Mouse (Mus musculus) cerebellum, adult 2 months (tissue): Measurements from ENCODE around the gene Nudcd2. TPM values are rescaled to one million over a fixed set of nuclear protein-coding genes. Genes with fewer than 3 reads are reported as not detected.
"Not testable (repeated sequence)": the region's sequence is repeated elsewhere in the genome, so short reads cannot be mapped to it uniquely, and the experiment has no call there.

Experiments used
- DNase-seq, 2 experiments: peaks; one replicate each; pipeline ENCODE4 v3.0.0; 2021
- H3K27ac ChIP-seq: fragments of 200-500 bp; 2 replicates; pipeline ENCODE4 v1.5.1; 2012; ENCODE audit warnings: low read length, control low read depth, inconsistent platforms; ENCODE audit not compliant: insufficient read depth
- H3K27me3 ChIP-seq: fragments of 200-500 bp; 2 replicates; pipeline ENCODE4 v1.6.1; 2012; ENCODE audit warnings: inconsistent platforms, mild to moderate bottlenecking, low read length, moderate library complexity; ENCODE audit not compliant: control insufficient read depth, insufficient read depth
- H3K4me1 ChIP-seq: fragments of 200-500 bp; 2 replicates; pipeline ENCODE4 v1.6.1; 2011; ENCODE audit warnings: low read length; ENCODE audit not compliant: control insufficient read depth, insufficient read depth
- H3K4me3 ChIP-seq: fragments of 200-500 bp; replicated peaks from 2 replicates; pipeline ENCODE3; 2011; ENCODE audit warnings: mild to moderate bottlenecking, low read depth, low read length, control low read depth; ENCODE audit not compliant: insufficient read depth
- CTCF ChIP-seq: fragments of 200-500 bp; IDR thresholded peaks from 2 replicates; pipeline ENCODE4 v1.5.1; 2011; ENCODE audit warnings: low read depth, mild to moderate bottlenecking, control low read depth, low read length, moderate library complexity, borderline replicate concordance; ENCODE audit not compliant: insufficient read depth
- POLR2A ChIP-seq: fragments of 200-500 bp; IDR thresholded peaks from 2 replicates; pipeline ENCODE4 v1.6.1; 2011; ENCODE audit warnings: low read length, control low read depth, borderline replicate concordance; ENCODE audit not compliant: insufficient read depth
- WGBS: fragments of 180-500 bp; shearing (Covaris S2); methylation state at CpG from one replicate; pipeline ENCODE4 v1.1.7; 2018; 5-methylcytosine and 5-hydroxymethylcytosine counted together
- polyA plus RNA-seq: library from polyadenylated mRNA; depleted of rRNA; stranded (reverse); fragments of >200 nt; gene quantifications from 2 replicates; pipeline ENCODE4 v1.2.3, GENCODE M21; 2012

The Nudcd2 gene
- polyA plus RNA-seq, 1 experiment = 22.9 TPM

DNA sequence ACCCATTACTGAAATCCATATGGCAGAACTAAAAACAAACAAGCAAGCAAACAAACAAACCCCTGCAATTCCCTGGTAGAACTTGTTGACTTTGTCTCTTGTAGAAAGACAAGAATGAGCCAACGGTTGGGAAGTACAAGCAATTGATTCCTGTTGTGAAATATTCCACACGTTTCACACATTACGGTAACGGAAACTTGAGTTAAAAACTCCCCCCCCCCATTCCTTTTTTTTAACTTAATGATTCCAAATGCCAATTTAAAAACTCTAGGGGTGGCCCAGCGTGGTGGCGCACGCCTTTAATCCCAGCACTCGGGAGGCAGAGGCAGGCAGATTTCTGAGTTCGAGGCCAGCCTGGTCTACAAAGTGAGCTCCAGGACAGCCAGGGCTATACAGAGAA is 38.4 kb upstream of the Nudcd2 start, which contains the start of gene Mat2b:
TSS of gene Mat2b (minus strand) at position 101 of the 400 bp plus-strand sequence.
- WGBS = 59% methylated on average over 9 of the region's 9 CpGs
- H3K27ac ChIP-seq = peak within 1 kb of the TSS; percentile 41; the same call in 1 of the 2 replicates
- TF ChIP-seq CTCF = no peak
- TF ChIP-seq POLR2A = no peak
- no peak for DNase-seq
- no peaks in the 10 kb centered on the region for H3K27me3 ChIP-seq
- H3K4me3 ChIP-seq = peak within 1 kb of the TSS; percentile 73
- H3K4me1 ChIP-seq = peaks cover 3% of the 10 kb centered on the region; the same call in 1 of the 2 replicates

GRCm38 (mm10) chr11:40709899-40710298 is 23.6 kb upstream of the Nudcd2 start:
- not testable (repeated sequence) for H3K4me1 ChIP-seq, DNase-seq, H3K27me3 ChIP-seq, H3K27ac ChIP-seq, H3K4me3 ChIP-seq
- 87% methylated on average over 6 of the region's 6 CpGs for WGBS

- no peak for TF ChIP-seq CTCF
- TF ChIP-seq POLR2A = no peak
- Histone ChIP-seq H3K4me1 (no peaks in the 10 kb centered on the region), H3K27ac (no peak overlapping the region), H3K27me3 (no peaks in the 10 kb centered on the region), H3K4me3 (no peak overlapping the region)
- no peak for DNase-seq
- 42% methylated on average over 8 of the region's 8 CpGs for WGBS
Measured at GRCm38 (mm10) chr11:40713858-40714257, 19.6 kb upstream of the Nudcd2 start.

GRCm38 (mm10) chr11:40715524-40715923 is 17.9 kb upstream of the Nudcd2 start:
- no peak overlapping the region for H3K4me3 ChIP-seq
- no peak for TF ChIP-seq POLR2A
- no peak for TF ChIP-seq CTCF
- no peak overlapping the region for H3K27ac ChIP-seq
- no peak for DNase-seq
- H3K27me3 ChIP-seq = no peaks in the 10 kb centered on the region
- no peaks in the 10 kb centered on the region for H3K4me1 ChIP-seq
- 94% methylated on average over 5 of the region's 5 CpGs for WGBS

- TF ChIP-seq POLR2A (no peak), CTCF (no peak)
- Histone ChIP-seq H3K27me3 (no peaks in the 10 kb centered on the region), H3K27ac (no peak overlapping the region), H3K4me3 (no peak overlapping the region), H3K4me1 (no peaks in the 10 kb centered on the region)
- no peak for DNase-seq
Measured at GRCm38 (mm10) chr11:40718324-40718723, 15.1 kb upstream of the Nudcd2 start.

GRCm38 (mm10) chr11:40732997-40733338 is 499 bp upstream of the Nudcd2 start:
- H3K27ac ChIP-seq = no peak overlapping the region
- DNase-seq = no peak
- peak overlapping the region; percentile 24 for H3K4me3 ChIP-seq
- 0 out of 2 replicates have a peak, but pooled peaks cover 2% of the 10 kb centered on the region for H3K4me1 ChIP-seq
- under 1% methylated on average over 14 of the region's 14 CpGs for WGBS
- TF ChIP-seq CTCF = no peak
- no peak for TF ChIP-seq POLR2A
- H3K27me3 ChIP-seq = no peaks in the 10 kb centered on the region

GRCm38 (mm10) chr11:40734251-40734752 is 835 bp downstream of the Nudcd2 start:
- 4% methylated on average over 11 of the region's 11 CpGs for WGBS
- TF ChIP-seq POLR2A = no peak
- TF ChIP-seq CTCF = no peak
- DNase-seq = no peak
- H3K4me1 ChIP-seq = 0 out of 2 replicates have a peak, but pooled peaks cover 2% of the 10 kb centered on the region
- H3K4me3 ChIP-seq = peak overlapping the region; percentile 63
- no peaks in the 10 kb centered on the region for H3K27me3 ChIP-seq
- 0 out of 2 replicates have a peak overlapping the region, but pooled peaks have one; percentile 6 for H3K27ac ChIP-seq

GRCm38 (mm10) chr11:40737369-40737768 is 3.9 kb downstream of the Nudcd2 start:
- Histone ChIP-seq H3K4me3 (no peak overlapping the region), H3K27me3 (no peaks in the 10 kb centered on the region), H3K4me1 (0 out of 2 replicates have a peak, but pooled peaks cover 2% of the 10 kb centered on the region), H3K27ac (no peak overlapping the region)
- 89% methylated on average over 3 of the region's 3 CpGs for WGBS
- TF ChIP-seq CTCF (no peak), POLR2A (no peak)
- DNase-seq = no peak
